Mouse (Mus musculus): Measurements from ENCODE around the gene Lamtor2. TPM values are rescaled to one million over a fixed set of nuclear protein-coding genes. Genes with fewer than 3 reads are reported as not detected.

Gene Lamtor2
- polyA plus RNA-seq, 1 experiment from 2014 or later = 78.9 TPM

DNA sequence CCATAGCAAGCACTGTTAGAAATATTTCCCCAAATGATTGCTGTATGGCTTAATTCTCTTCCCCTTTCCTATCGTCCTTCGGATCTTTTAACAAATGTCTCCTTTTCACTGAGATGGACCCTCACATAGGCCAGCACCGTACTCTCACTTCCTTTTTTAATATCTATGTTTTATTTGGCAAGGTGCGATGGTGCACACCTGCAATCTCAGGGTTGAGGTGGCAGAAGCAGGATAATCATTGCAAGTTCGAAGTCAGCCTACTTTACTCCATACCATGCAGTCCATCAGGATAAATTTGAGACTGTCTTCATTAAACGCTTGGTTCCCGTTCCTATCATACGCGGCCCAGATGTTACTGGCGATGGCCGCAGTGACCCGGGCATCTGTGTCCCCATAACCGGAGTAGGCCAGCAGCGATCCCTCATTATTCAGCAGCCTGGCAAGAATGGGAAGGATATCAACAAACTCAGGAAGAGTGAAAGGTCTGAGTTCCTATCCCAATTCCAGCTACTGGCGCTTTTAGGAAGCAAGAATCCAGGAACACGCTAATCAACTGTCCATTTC is 710 bp downstream of the Lamtor2 start:
- Histone ChIP-seq H3K9me3 (ENCODE audit: control insufficient read depth, low read length) (no peaks in the 10 kb centered on the region), H3K4me3 (ENCODE audit: low read depth, low read length) (peak overlapping the region; percentile 85), H3K4me2 (ENCODE audit: low read depth, severe bottlenecking) (peak overlapping the region; percentile 77), H3K27me3 (ENCODE audit: control insufficient read depth, insufficient read depth, low read length) (no peaks in the 10 kb centered on the region), H3K4me1 (ENCODE audit: control insufficient read depth, insufficient read depth, low read length) (peaks cover 7% of the 10 kb centered on the region), H3K36me3 (ENCODE audit: control insufficient read depth, insufficient read depth, low read length) (peaks cover 12% of the 10 kb centered on the region), H3K9ac (ENCODE audit: low read length) (peak overlapping the region; percentile 71), H3K27ac (replicated peaks; ENCODE audit: low read depth, low read length) (0 out of 2 replicates have a peak overlapping the region, but pooled peaks have one; percentile 53)
- WGBS = 25% methylated on average over 16 of the region's 16 CpGs
- DNase-seq (ENCODE audit: low spot score) (no peak), ATAC-seq (ENCODE audit: insufficient number of reproducible peaks, low FRiP score, low TSS enrichment, low read depth) (no peak)

DNA sequence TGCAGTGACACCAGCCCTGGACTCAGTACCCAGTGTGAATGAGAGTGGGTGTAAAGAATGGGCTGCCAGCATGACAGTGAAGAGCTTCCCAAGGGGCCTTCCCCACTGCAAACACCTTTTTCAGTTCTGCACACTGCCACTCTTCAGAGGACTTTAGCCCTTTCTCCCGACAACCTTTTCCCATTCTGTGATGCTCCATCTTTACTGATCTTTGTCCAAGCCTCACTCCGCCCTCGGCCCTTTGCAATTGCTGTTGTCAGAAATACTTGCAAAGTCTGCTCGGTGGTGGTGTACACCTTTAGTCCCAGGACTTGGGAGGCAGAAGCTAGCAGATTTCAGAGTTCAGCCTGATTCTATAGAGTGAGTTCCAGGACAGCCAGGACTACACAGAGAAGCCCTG is 1.3 kb downstream of the Lamtor2 start:
- H3K9ac ChIP-seq (ENCODE audit: low read length) = no peak overlapping the region
- H3K9me3 ChIP-seq (ENCODE audit: control insufficient read depth, low read length) = no peaks in the 10 kb centered on the region
- no peak overlapping the region for H3K4me2 ChIP-seq (ENCODE audit: low read depth, severe bottlenecking)
- peaks cover 8% of the 10 kb centered on the region for H3K36me3 ChIP-seq (ENCODE audit: control insufficient read depth, insufficient read depth, low read length)
- H3K4me3 ChIP-seq (ENCODE audit: low read depth, low read length) = no peak overlapping the region
- H3K4me1 ChIP-seq (ENCODE audit: control insufficient read depth, insufficient read depth, low read length) = peaks cover 7% of the 10 kb centered on the region
- H3K27me3 ChIP-seq (ENCODE audit: control insufficient read depth, insufficient read depth, low read length) = no peaks in the 10 kb centered on the region
- no peak for ATAC-seq (ENCODE audit: insufficient number of reproducible peaks, low FRiP score, low TSS enrichment, low read depth)
- no peak for DNase-seq (ENCODE audit: low spot score)
- 89% methylated on average over 4 of the region's 4 CpGs for WGBS
- H3K27ac ChIP-seq (replicated peaks; ENCODE audit: low read depth, low read length) = no peak overlapping the region

GRCm38 (mm10) chr3:88548180-88548917 is 4.5 kb downstream of the Lamtor2 start, which contains the start of gene Rab25:
TSS of gene Rab25 (minus strand) at chr3:88548300.
- Histone ChIP-seq H3K4me1 (ENCODE audit: control insufficient read depth, insufficient read depth, low read length) (peaks cover 7% of the 10 kb centered on the region), H3K4me3 (ENCODE audit: low read depth, low read length) (0 out of 2 replicates have a peak within 1 kb of the TSS, but pooled peaks have one; percentile 6), H3K27me3 (ENCODE audit: control insufficient read depth, insufficient read depth, low read length) (no peaks in the 10 kb centered on the region), H3K9ac (ENCODE audit: low read length) (no peak within 1 kb of the TSS), H3K36me3 (ENCODE audit: control insufficient read depth, insufficient read depth, low read length) (no peaks in the 10 kb centered on the region), H3K4me2 (ENCODE audit: low read depth, severe bottlenecking) (no peak within 1 kb of the TSS), H3K9me3 (ENCODE audit: control insufficient read depth, low read length) (no peaks in the 10 kb centered on the region), H3K27ac (replicated peaks; ENCODE audit: low read depth, low read length) (no peak within 1 kb of the TSS)
- DNase-seq (ENCODE audit: low spot score) (no peak), ATAC-seq (ENCODE audit: insufficient number of reproducible peaks, low FRiP score, low TSS enrichment, low read depth) (no peak)
- WGBS = 42% methylated on average over 18 of the region's 18 CpGs

GRCm38 (mm10) chr3:88546674-88547418 is 6.0 kb downstream of the Lamtor2 start:
- Histone ChIP-seq H3K9ac (ENCODE audit: low read length) (no peak overlapping the region), H3K9me3 (ENCODE audit: control insufficient read depth, low read length) (no peaks in the 10 kb centered on the region), H3K27ac (replicated peaks; ENCODE audit: low read depth, low read length) (no peak overlapping the region), H3K4me2 (ENCODE audit: low read depth, severe bottlenecking) (no peak overlapping the region), H3K27me3 (ENCODE audit: control insufficient read depth, insufficient read depth, low read length) (no peaks in the 10 kb centered on the region), H3K4me1 (ENCODE audit: control insufficient read depth, insufficient read depth, low read length) (peaks cover 5% of the 10 kb centered on the region; the same call in 1 of the 2 replicates), H3K4me3 (ENCODE audit: low read depth, low read length) (no peak overlapping the region), H3K36me3 (ENCODE audit: control insufficient read depth, insufficient read depth, low read length) (no peaks in the 10 kb centered on the region)
- 74% methylated on average over 6 of the region's 6 CpGs for WGBS
- no peak for ATAC-seq (ENCODE audit: insufficient number of reproducible peaks, low FRiP score, low TSS enrichment, low read depth)
- DNase-seq (ENCODE audit: low spot score) = no peak

DNA sequence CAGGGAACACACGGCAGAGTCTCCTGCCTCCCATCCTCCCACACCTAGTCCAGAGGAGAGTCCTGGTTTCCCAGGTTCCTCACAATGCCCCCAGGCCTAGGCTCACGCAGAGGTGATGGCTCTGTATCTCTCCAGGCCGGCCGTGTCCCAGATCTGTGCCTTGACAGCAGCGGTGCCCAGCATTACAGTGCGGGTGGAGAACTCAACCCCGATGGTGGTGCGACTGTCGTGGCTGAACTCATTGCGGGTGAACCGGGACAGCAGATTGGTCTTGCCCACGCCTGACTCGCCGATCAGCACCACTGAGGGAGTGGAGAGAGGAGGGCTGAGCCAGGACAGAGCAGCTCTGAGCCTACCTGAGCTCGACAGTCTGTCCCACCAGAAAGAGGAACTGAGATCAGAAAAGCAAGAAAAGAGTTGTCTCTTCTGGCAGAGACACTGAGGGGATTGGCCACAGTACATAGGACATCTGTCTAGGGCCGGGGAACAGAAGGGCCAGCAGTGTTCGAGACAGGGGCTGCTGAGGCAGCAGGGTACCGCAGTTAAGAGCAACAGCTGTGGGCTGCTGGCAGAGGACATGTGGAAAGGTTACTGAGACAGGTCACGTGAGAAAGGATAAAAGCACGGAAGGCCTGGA is 7.8 kb downstream of the Lamtor2 start:
- no peak overlapping the region for H3K9ac ChIP-seq (ENCODE audit: low read length)
- no peak for ATAC-seq (ENCODE audit: insufficient number of reproducible peaks, low FRiP score, low TSS enrichment, low read depth)

GRCm38 (mm10) chr3:88544514-88544913 is 8.4 kb downstream of the Lamtor2 start:
- Histone ChIP-seq H3K36me3 (ENCODE audit: control insufficient read depth, insufficient read depth, low read length) (peaks cover 5% of the 10 kb centered on the region; the same call in 1 of the 2 replicates), H3K4me2 (ENCODE audit: low read depth, severe bottlenecking) (no peak overlapping the region), H3K4me1 (ENCODE audit: control insufficient read depth, insufficient read depth, low read length) (peaks cover 6% of the 10 kb centered on the region; the same call in 1 of the 2 replicates), H3K9me3 (ENCODE audit: control insufficient read depth, low read length) (no peaks in the 10 kb centered on the region), H3K9ac (ENCODE audit: low read length) (no peak overlapping the region), H3K27ac (replicated peaks; ENCODE audit: low read depth, low read length) (no peak overlapping the region), H3K4me3 (ENCODE audit: low read depth, low read length) (no peak overlapping the region), H3K27me3 (ENCODE audit: control insufficient read depth, insufficient read depth, low read length) (no peaks in the 10 kb centered on the region)
- ATAC-seq (ENCODE audit: insufficient number of reproducible peaks, low FRiP score, low TSS enrichment, low read depth) (no peak), DNase-seq (ENCODE audit: low spot score) (no peak)
- WGBS = 46% methylated on average over 5 of the region's 5 CpGs

More for the DNA sequence above, 7.8 kb downstream of the Lamtor2 start:
- Histone ChIP-seq H3K4me1 (ENCODE audit: control insufficient read depth, insufficient read depth, low read length) (peaks cover 5% of the 10 kb centered on the region; the same call in 1 of the 2 replicates), H3K27ac (replicated peaks; ENCODE audit: low read depth, low read length) (no peak overlapping the region), H3K4me3 (ENCODE audit: low read depth, low read length) (no peak overlapping the region), H3K4me2 (ENCODE audit: low read depth, severe bottlenecking) (no peak overlapping the region), H3K36me3 (ENCODE audit: control insufficient read depth, insufficient read depth, low read length) (peaks cover 3% of the 10 kb centered on the region; the same call in 1 of the 2 replicates), H3K27me3 (ENCODE audit: control insufficient read depth, insufficient read depth, low read length) (no peaks in the 10 kb centered on the region), H3K9me3 (ENCODE audit: control insufficient read depth, low read length) (no peaks in the 10 kb centered on the region)
- 60% methylated on average over 20 of the region's 20 CpGs for WGBS
- no peak for DNase-seq (ENCODE audit: low spot score)

DNA sequence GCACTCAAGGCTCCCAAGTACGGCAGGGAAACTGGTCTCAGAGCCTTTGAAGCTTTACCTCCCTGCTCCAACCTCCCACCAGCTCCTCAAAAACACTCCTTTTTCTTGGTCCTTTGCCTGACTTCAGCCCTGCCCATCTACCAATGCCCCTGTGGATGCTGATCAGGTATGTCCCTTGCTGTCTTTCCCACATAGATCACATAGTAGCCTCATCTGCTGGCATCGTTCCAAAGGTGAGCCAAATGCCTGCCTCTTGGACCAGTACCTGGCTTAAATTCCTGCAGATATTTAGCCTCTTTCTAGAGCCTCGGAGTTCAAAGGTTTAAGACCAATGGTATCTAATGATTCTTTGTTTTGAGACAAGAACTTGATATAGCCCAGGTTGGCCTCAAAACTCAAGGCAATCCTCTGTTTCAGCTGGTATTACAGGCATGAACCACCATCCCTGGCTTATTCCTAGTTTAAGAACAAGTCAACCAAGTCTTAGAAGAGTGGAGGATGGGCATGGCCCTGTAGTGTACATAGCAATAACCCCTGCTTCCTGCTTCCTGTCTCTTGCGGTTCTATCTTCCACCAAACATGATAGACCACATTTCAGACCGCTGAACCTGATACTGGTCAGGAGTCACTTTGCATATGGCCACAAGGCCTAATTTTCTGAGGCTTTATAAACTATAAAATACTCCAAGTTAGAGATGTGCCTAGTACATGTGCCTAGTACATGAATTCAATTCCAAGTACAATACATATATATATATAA is 9.0 kb downstream of the Lamtor2 start:
- H3K4me2 ChIP-seq (ENCODE audit: low read depth, severe bottlenecking) = no peak overlapping the region
- peaks cover 9% of the 10 kb centered on the region for H3K4me1 ChIP-seq (ENCODE audit: control insufficient read depth, insufficient read depth, low read length)
- ATAC-seq (ENCODE audit: insufficient number of reproducible peaks, low FRiP score, low TSS enrichment, low read depth) = no peak
- H3K9me3 ChIP-seq (ENCODE audit: control insufficient read depth, low read length) = no peaks in the 10 kb centered on the region
- DNase-seq (ENCODE audit: low spot score) = no peak
- no peak overlapping the region for H3K27ac ChIP-seq (replicated peaks; ENCODE audit: low read depth, low read length)
- no peak overlapping the region for H3K4me3 ChIP-seq (ENCODE audit: low read depth, low read length)
- H3K36me3 ChIP-seq (ENCODE audit: control insufficient read depth, insufficient read depth, low read length) = peaks cover 5% of the 10 kb centered on the region; the same call in 1 of the 2 replicates
- WGBS = 72% methylated on average over 5 of the region's 5 CpGs
- no peaks in the 10 kb centered on the region for H3K27me3 ChIP-seq (ENCODE audit: control insufficient read depth, insufficient read depth, low read length)
- H3K9ac ChIP-seq (ENCODE audit: low read length) = no peak overlapping the region
